Mouse (Mus musculus): ENCODE measurements around the gene Tmem202. TPM values are rescaled to one million over a fixed set of nuclear protein-coding genes. Genes with fewer than 3 reads are reported as not detected.

Gene Tmem202
- polyA plus RNA-seq, 1 experiment: 1.0 TPM

DNA sequence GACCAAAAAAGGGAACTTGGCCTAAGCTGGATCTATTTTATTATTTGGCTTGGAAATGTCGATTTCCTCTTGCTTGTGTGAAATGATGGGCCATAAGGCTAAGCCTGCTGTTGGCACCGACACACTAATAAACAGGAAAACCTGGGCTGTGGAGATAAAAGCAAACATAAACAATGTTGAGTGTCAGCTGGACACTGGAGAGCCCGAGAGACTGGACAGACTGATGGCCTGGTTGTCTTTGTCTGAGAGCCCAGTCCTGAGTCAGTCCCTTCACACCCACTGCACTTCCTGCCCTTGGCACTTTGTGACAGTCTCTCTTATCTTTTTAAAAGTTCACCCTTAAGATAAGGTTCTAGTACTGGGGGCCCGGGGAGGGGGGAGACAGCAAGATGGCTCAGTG is 16.7 kb downstream of the Tmem202 start:
- no peak overlapping the region for H3K27ac ChIP-seq (ENCODE audit: insufficient read depth, low read length)
- H3K4me3 ChIP-seq (ENCODE audit: extremely low read depth, insufficient read depth, insufficient read length): no peak overlapping the region
- WGBS: 38% methylated on average over 4 of the region's 4 CpGs
- H3K36me3 ChIP-seq (ENCODE audit: control insufficient read depth, insufficient read depth, low read length): no peaks in the 10 kb centered on the region
- H3K4me1 ChIP-seq (ENCODE audit: control insufficient read depth, insufficient read depth, insufficient read length): no peaks in the 10 kb centered on the region
- DNase-seq (ENCODE audit: low read depth in 1 of 2, low spot score in 2 of 2): no peak
- no peaks in the 10 kb centered on the region for H3K27me3 ChIP-seq (ENCODE audit: control insufficient read depth, insufficient read depth, low read length)
- TF ChIP-seq CTCF (IDR thresholded peaks at IDR 0.05; ENCODE audit: extremely low read depth, insufficient read depth, insufficient read length, insufficient replicate concordance) (no peak), POLR2A (IDR thresholded peaks at IDR 0.05; ENCODE audit: low read depth, low read length) (no peak)

DNA sequence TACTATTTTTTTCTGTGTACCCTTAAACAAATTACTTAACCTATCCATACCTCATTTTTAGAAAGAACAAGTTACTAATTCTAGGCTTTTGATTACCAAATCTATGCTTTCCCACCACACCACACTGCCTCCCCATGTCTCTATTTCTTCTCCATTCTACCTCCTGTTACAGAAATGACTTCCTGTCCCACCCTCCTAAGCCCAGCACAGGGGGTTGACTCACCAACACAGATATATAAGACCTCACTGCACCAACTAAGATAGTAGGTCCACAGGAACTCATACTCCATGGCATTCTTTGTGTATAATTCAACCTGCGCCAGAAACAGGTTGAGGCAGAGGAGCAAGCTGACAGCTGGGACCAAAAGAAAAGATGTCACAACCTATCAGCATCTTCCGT is 20.3 kb downstream of the Tmem202 start:
- 81% methylated on average over 2 of the region's 2 CpGs for WGBS

DNA sequence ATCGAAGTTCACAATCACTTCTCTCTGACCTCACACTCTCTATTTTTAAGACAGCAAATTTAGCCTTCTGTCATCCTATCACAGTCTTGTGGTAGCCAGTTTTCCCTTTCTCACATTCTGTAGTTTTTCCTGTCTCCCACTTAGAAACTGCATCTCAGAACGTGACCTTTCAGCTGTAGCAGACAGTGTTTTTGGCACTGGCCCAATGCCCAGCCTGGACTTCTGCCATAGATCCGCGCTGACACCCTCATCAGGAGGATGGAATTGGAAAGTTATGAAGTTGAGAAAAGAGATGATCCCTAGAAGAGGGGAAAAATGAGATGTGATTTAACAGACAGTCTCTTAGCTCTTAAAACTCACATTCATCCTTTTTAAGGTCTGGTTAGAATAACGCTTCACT is 20.7 kb downstream of the Tmem202 start:
- DNase-seq (ENCODE audit: low read depth in 1 of 2, low spot score in 2 of 2): no peak
- Histone ChIP-seq H3K27me3 (ENCODE audit: control insufficient read depth, insufficient read depth, low read length) (no peaks in the 10 kb centered on the region), H3K4me1 (ENCODE audit: control insufficient read depth, insufficient read depth, insufficient read length) (no peaks in the 10 kb centered on the region), H3K27ac (ENCODE audit: insufficient read depth, low read length) (no peak overlapping the region), H3K4me3 (ENCODE audit: extremely low read depth, insufficient read depth, insufficient read length) (no peak overlapping the region), H3K36me3 (ENCODE audit: control insufficient read depth, insufficient read depth, low read length) (no peaks in the 10 kb centered on the region)
- TF ChIP-seq CTCF (IDR thresholded peaks at IDR 0.05; ENCODE audit: extremely low read depth, insufficient read depth, insufficient read length, insufficient replicate concordance) (no peak), POLR2A (IDR thresholded peaks at IDR 0.05; ENCODE audit: low read depth, low read length) (no peak)
- 78% methylated on average over 5 of the region's 5 CpGs for WGBS

More for the DNA sequence above, 20.3 kb downstream of the Tmem202 start:
- Histone ChIP-seq H3K4me1 (ENCODE audit: control insufficient read depth, insufficient read depth, insufficient read length) (no peaks in the 10 kb centered on the region), H3K36me3 (ENCODE audit: control insufficient read depth, insufficient read depth, low read length) (no peaks in the 10 kb centered on the region), H3K4me3 (ENCODE audit: extremely low read depth, insufficient read depth, insufficient read length) (no peak overlapping the region), H3K27ac (ENCODE audit: insufficient read depth, low read length) (no peak overlapping the region), H3K27me3 (ENCODE audit: control insufficient read depth, insufficient read depth, low read length) (no peaks in the 10 kb centered on the region)
- DNase-seq (ENCODE audit: low read depth in 1 of 2, low spot score in 2 of 2): no peak
- no peak for TF ChIP-seq POLR2A (IDR thresholded peaks at IDR 0.05; ENCODE audit: low read depth, low read length)
- TF ChIP-seq CTCF (IDR thresholded peaks at IDR 0.05; ENCODE audit: extremely low read depth, insufficient read depth, insufficient read length, insufficient replicate concordance): no peak

DNA sequence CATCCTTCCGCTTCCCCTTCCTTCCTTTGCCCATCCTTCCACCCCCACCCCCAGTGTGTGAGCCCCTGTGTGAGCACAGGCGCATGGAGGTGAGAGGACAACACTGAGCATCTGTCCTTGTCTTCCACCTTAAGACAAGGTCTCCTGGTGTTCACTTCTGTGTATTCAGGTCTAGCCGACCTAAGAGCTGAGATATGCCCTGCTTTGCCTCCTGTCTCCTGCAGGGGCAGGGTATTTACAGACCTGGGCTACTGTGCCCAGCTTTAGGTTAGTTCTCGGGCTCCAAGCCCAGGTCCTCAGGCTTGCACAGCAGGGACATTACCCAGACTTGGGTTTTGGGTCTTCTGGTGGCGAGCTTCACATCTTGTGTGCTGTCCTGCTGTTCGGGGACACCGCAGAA is 22.5 kb downstream of the Tmem202 start:
- Histone ChIP-seq H3K27me3 (ENCODE audit: control insufficient read depth, insufficient read depth, low read length) (no peaks in the 10 kb centered on the region), H3K36me3 (ENCODE audit: control insufficient read depth, insufficient read depth, low read length) (no peaks in the 10 kb centered on the region), H3K4me1 (ENCODE audit: control insufficient read depth, insufficient read depth, insufficient read length) (no peaks in the 10 kb centered on the region), H3K4me3 (ENCODE audit: extremely low read depth, insufficient read depth, insufficient read length) (no peak overlapping the region), H3K27ac (ENCODE audit: insufficient read depth, low read length) (no peak overlapping the region)
- TF ChIP-seq CTCF (IDR thresholded peaks at IDR 0.05; ENCODE audit: extremely low read depth, insufficient read depth, insufficient read length, insufficient replicate concordance) (no peak), POLR2A (IDR thresholded peaks at IDR 0.05; ENCODE audit: low read depth, low read length) (no peak)
- 66% methylated on average over 7 of the region's 7 CpGs for WGBS
- no peak for DNase-seq (ENCODE audit: low read depth in 1 of 2, low spot score in 2 of 2)

DNA sequence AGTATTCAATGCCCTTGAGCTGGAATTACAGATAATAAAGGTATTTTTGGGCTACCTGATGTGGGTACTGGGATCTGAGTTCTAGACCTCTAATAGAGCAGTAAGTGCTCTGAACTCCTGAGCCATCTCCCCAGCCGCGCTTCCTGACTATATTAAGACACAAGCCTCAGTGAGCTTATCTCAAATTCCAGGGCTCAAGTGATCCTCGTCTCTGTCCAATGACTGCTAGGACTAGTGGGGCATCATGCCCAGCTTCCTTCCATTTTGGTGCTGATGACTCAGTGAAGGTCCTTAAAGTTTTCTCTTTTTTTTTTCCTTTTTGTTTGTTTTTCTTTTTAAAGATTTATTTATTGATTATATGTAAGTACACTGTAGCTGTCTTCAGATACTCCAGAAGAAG is 24.6 kb downstream of the Tmem202 start:
- Histone ChIP-seq H3K27ac (ENCODE audit: insufficient read depth, low read length) (no peak overlapping the region), H3K4me1 (ENCODE audit: control insufficient read depth, insufficient read depth, insufficient read length) (no peaks in the 10 kb centered on the region), H3K27me3 (ENCODE audit: control insufficient read depth, insufficient read depth, low read length) (no peaks in the 10 kb centered on the region), H3K4me3 (ENCODE audit: extremely low read depth, insufficient read depth, insufficient read length) (no peak overlapping the region), H3K36me3 (ENCODE audit: control insufficient read depth, insufficient read depth, low read length) (no peaks in the 10 kb centered on the region)
- no peak for DNase-seq (ENCODE audit: low read depth in 1 of 2, low spot score in 2 of 2)
- WGBS: 65% methylated on average over 3 of the region's 3 CpGs
- TF ChIP-seq CTCF (IDR thresholded peaks at IDR 0.05; ENCODE audit: extremely low read depth, insufficient read depth, insufficient read length, insufficient replicate concordance) (no peak), POLR2A (IDR thresholded peaks at IDR 0.05; ENCODE audit: low read depth, low read length) (no peak)

DNA sequence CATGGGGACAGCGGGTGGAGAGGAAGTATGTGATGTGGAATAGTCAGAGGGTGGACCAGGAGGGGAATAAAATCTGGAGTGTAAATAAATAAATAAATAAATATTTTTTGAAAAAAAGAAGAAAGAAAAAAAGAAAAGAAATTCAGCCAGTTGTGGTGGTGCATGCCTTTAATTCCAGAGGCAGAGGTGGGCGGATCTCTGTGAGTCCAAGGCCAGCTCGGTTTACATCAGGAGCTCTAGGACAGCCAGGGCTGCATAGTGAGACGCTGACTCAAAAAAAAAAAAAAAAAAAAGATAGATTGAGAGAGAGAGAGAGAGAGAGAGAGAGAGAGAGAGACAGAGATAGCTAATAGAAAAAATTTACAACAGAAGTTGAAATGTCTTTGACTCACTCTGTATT is 27.3 kb downstream of the Tmem202 start:
- 72% methylated on average over 4 of the region's 4 CpGs for WGBS
- Histone ChIP-seq H3K27me3 (ENCODE audit: control insufficient read depth, insufficient read depth, low read length) (no peaks in the 10 kb centered on the region), H3K4me3 (ENCODE audit: extremely low read depth, insufficient read depth, insufficient read length) (no peak overlapping the region), H3K4me1 (ENCODE audit: control insufficient read depth, insufficient read depth, insufficient read length) (no peaks in the 10 kb centered on the region), H3K36me3 (ENCODE audit: control insufficient read depth, insufficient read depth, low read length) (no peaks in the 10 kb centered on the region), H3K27ac (ENCODE audit: insufficient read depth, low read length) (no peak overlapping the region)
- DNase-seq (ENCODE audit: low read depth in 1 of 2, low spot score in 2 of 2): no peak
- TF ChIP-seq CTCF (IDR thresholded peaks at IDR 0.05; ENCODE audit: extremely low read depth, insufficient read depth, insufficient read length, insufficient replicate concordance) (no peak), POLR2A (IDR thresholded peaks at IDR 0.05; ENCODE audit: low read depth, low read length) (no peak)

DNA sequence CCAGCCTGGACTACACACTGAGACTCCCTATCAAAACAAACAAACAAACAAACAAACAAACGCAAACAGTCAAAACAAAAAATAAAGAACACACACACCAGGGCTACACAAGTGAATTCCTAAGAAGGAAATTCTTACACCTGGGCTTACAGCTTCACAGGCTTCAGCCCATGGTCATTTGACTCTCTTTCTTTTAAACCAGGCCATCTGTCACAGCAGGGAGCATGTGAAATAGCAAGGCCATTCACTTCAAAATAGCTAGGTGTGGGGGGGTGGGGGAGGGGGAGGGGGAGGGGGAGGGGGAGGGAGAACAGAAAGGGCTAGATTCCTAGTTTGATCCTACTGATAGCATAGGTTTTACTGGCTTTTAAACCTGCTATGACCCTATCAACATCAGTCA is 31.5 kb downstream of the Tmem202 start:
- TF ChIP-seq CTCF (IDR thresholded peaks at IDR 0.05; ENCODE audit: extremely low read depth, insufficient read depth, insufficient read length, insufficient replicate concordance): no peak
- DNase-seq (ENCODE audit: low read depth in 1 of 2, low spot score in 2 of 2): no peak
- no peak overlapping the region for H3K27ac ChIP-seq (ENCODE audit: insufficient read depth, low read length)
- WGBS: 83% methylated on average over 1 of the region's 1 CpGs
- H3K36me3 ChIP-seq (ENCODE audit: control insufficient read depth, insufficient read depth, low read length): no peaks in the 10 kb centered on the region
- H3K4me3 ChIP-seq (ENCODE audit: extremely low read depth, insufficient read depth, insufficient read length): no peak overlapping the region
- no peaks in the 10 kb centered on the region for H3K27me3 ChIP-seq (ENCODE audit: control insufficient read depth, insufficient read depth, low read length)
- no peaks in the 10 kb centered on the region for H3K4me1 ChIP-seq (ENCODE audit: control insufficient read depth, insufficient read depth, insufficient read length)
